Mouse (Mus musculus): ENCODE measurements around the gene Pdlim7. TPM values are rescaled to one million over a fixed set of nuclear protein-coding genes. Genes with fewer than 3 reads are reported as not detected.

The Pdlim7 gene
- polyA plus RNA-seq (2012) = 1.9 and 3.0 TPM in 2 replicates

DNA sequence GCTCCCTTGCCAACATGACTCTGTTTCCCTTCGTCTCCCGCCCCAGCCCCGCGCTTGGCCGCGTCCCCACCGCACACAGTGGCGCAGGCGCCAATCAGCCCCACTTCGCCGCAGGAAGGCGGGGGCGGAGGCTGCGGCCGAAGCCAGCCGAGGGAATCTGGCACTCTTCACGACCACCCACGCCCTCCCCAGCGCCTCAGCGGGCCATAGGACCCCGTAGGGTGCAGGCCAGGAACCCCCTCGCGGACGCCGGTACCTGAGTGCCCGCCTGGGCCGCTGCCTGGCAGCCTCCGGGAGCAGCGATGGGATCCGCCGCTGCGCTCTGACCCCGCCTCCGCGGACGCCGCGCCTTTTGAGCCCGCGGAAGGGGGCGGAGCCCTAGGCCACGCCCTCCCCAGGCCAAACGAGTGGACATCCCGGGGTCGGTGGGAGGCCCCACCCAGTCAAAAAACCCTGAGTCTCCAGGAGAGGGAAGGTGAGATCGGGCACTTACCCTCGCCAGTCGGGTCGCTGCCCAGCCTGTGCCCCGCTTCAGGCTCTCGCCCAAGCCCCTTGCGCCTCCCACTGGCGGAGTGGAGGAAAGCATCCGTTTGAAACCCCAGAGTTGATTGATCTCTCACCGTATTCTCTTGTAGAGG lies at the start of gene Pdlim7:
Gene Pdlim7 (minus strand): TSS at position 566 of the 638 bp plus-strand sequence.
- TF ChIP-seq TAL1 (IDR thresholded peaks at IDR 0.05; ENCODE audit: low read length) (no peak), GATA1 (IDR thresholded peaks at IDR 0.05; ENCODE audit: low read length) (no peak)
- Histone ChIP-seq H3K4me1 (ENCODE audit: control insufficient read depth) (peaks cover 39% of the 10 kb centered on the region), H3K36me3 (ENCODE audit: control insufficient read depth) (peaks cover 7% of the 10 kb centered on the region; the same call in 1 of the 2 replicates), H3K9me3 (ENCODE audit: control insufficient read depth, low read length) (no peaks in the 10 kb centered on the region), H3K4me3 (replicated peaks) (peak within 1 kb of the TSS; percentile 81), H3K27me3 (ENCODE audit: control insufficient read depth) (peaks cover 19% of the 10 kb centered on the region)

DNA sequence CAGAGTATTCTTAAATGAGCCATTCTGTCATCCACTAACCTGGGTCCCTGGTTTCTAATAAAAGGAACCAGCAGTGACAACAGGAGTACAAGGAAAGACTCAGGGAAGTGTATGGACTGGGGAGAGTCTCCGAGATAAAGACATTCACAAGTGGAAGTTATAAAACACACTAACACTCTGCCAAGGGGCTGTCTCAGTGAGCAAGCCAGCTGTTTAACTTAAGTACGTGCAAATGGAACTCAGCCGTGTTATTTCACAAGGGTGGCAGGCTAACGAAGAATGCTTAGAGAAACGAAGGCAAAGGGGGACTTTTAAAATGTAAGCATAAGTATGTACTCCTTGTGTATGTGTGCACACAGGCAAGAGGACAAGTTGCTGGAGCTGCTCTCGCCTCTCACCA lies 44.0 kb upstream of the Pdlim7 start:
- Histone ChIP-seq H3K4me1 (ENCODE audit: control insufficient read depth) (no peaks in the 10 kb centered on the region; the same call in none of the 2 replicates), H3K36me3 (ENCODE audit: control insufficient read depth) (peaks cover 62% of the 10 kb centered on the region), H3K27me3 (ENCODE audit: control insufficient read depth) (no peaks in the 10 kb centered on the region), H3K9me3 (ENCODE audit: control insufficient read depth, low read length) (no peaks in the 10 kb centered on the region), H3K4me3 (replicated peaks) (no peak overlapping the region)
- TF ChIP-seq GATA1 (IDR thresholded peaks at IDR 0.05; ENCODE audit: low read length) (no peak), TAL1 (IDR thresholded peaks at IDR 0.05; ENCODE audit: low read length) (no peak)

DNA sequence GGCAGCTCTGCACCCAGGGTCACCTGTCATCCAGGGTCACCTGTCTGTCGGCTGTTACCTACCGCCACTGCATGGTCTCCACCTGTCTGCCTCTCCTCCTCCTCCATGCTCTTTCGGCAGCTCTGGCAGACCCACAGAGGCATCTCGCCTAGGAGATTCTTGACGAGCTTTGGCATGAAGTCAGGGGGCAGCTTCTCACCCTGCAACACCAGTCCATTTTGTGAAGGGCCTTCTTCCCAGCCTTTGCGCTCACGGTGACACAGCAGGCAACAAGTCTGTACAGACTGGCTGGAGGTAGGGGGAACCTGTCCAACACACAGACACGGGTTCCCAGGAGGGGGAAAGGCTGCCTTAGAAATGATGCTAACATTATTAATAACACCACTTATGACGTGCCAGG lies 42.4 kb upstream of the Pdlim7 start:
- Histone ChIP-seq H3K36me3 (ENCODE audit: control insufficient read depth) (peaks cover 67% of the 10 kb centered on the region), H3K4me3 (replicated peaks) (no peak overlapping the region), H3K4me1 (ENCODE audit: control insufficient read depth) (no peaks in the 10 kb centered on the region; the same call in none of the 2 replicates), H3K27me3 (ENCODE audit: control insufficient read depth) (no peaks in the 10 kb centered on the region), H3K9me3 (ENCODE audit: control insufficient read depth, low read length) (no peaks in the 10 kb centered on the region)
- TF ChIP-seq TAL1 (IDR thresholded peaks at IDR 0.05; ENCODE audit: low read length) (no peak), GATA1 (IDR thresholded peaks at IDR 0.05; ENCODE audit: low read length) (no peak)

DNA sequence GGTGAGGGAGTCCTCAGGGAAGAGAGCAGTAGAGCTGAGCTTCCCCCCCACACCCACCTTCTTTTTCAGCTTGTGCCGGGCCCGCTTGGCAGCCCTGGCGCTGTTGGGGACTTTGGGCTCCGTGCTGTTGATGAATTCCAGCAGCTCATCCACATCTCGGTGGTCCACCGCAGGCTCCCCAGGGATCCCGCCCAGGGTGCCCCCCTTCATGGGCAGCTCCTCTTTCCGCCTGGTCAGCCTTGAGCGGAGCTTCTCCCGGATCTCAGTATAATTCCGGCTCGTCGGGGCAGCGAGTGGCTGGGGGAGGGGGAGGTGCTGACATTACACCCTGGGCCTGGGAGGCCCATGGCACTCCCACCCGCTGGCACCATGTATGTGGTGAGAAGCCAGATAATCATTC lies 35.6 kb upstream of the Pdlim7 start:
- peaks cover 19% of the 10 kb centered on the region for H3K4me1 ChIP-seq (ENCODE audit: control insufficient read depth)
- no peaks in the 10 kb centered on the region for H3K27me3 ChIP-seq (ENCODE audit: control insufficient read depth)
- TF ChIP-seq GATA1 (IDR thresholded peaks at IDR 0.05; ENCODE audit: low read length) (no peak), TAL1 (IDR thresholded peaks at IDR 0.05; ENCODE audit: low read length) (no peak)
- no peaks in the 10 kb centered on the region for H3K9me3 ChIP-seq (ENCODE audit: control insufficient read depth, low read length)
- H3K4me3 ChIP-seq (replicated peaks) = no peak overlapping the region
- peaks cover 95% of the 10 kb centered on the region for H3K36me3 ChIP-seq (ENCODE audit: control insufficient read depth)

DNA sequence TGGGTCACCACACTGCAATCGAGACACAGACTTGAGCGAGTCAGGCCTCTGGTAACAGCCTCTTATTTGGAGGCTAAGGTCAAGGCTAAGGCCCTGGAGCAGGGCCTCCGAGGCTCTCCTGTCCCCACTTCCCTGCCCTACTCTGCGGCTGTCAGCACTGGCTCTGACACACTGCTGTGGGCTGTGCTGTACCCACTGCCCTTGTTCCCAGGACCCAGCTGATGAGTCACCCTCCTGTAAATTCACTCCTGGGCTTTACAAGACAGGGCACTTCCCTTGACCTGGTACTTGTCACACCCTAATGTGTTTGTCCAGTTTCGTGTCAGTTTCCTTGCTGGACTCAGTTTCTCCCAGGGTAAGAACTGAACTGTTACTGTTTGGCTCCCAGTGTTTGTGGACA lies 35.0 kb upstream of the Pdlim7 start:
- H3K9me3 ChIP-seq (ENCODE audit: control insufficient read depth, low read length) = no peaks in the 10 kb centered on the region
- peaks cover 95% of the 10 kb centered on the region for H3K36me3 ChIP-seq (ENCODE audit: control insufficient read depth)
- H3K4me3 ChIP-seq (replicated peaks) = no peak overlapping the region
- peaks cover 22% of the 10 kb centered on the region for H3K4me1 ChIP-seq (ENCODE audit: control insufficient read depth)
- no peaks in the 10 kb centered on the region for H3K27me3 ChIP-seq (ENCODE audit: control insufficient read depth)
- TF ChIP-seq TAL1 (IDR thresholded peaks at IDR 0.05; ENCODE audit: low read length) = no peak
- TF ChIP-seq GATA1 (IDR thresholded peaks at IDR 0.05; ENCODE audit: low read length) = no peak

DNA sequence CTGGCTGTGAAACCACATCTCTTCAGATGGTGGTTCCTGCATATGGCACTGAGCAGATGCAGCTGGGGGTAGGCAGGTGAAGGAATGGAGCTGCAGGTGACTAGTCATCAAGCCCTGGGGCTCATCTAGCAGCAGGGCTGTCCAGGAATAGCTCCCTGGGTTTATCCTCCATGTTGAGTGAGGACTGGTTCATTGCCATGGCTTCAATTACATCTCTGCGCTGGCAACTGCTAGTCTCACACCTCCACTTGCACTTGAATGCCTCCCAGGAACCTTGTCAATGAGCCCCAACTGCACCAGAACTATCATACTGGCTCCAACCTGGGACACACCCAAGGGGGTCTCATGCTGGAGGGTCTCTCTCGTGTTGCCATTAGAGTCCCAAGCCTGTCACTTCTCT lies 34.4 kb upstream of the Pdlim7 start:
- no peak for TF ChIP-seq GATA1 (IDR thresholded peaks at IDR 0.05; ENCODE audit: low read length)
- TF ChIP-seq TAL1 (IDR thresholded peaks at IDR 0.05; ENCODE audit: low read length) = no peak
- H3K36me3 ChIP-seq (ENCODE audit: control insufficient read depth) = peaks cover 95% of the 10 kb centered on the region

DNA sequence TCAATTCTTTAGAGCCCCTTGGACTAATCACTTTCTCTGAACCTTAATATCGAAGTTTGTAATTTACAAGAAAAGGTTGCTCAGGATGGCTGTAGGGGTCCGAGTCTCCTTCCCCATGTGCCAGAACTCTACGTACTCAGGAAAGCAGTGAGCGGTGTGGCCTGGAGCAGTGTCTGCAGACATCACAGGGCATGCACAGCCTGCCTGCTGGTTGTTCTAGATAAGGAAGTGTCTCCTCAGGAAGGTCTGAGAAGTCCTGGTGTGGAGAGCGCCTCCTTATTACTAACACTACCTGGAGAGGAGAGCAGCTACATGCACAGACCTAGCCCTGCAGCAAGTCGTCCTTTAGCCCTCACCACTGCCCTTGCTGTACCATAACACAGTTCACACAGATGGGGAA lies 31.3 kb upstream of the Pdlim7 start:
- TF ChIP-seq TAL1 (IDR thresholded peaks at IDR 0.05; ENCODE audit: low read length) (peak; percentile 72), GATA1 (IDR thresholded peaks at IDR 0.05; ENCODE audit: low read length) (no peak)
- H3K36me3 ChIP-seq (ENCODE audit: control insufficient read depth) = peaks cover 99% of the 10 kb centered on the region

More for the DNA sequence above, 34.4 kb upstream of the Pdlim7 start:
- H3K4me3 ChIP-seq (replicated peaks) = no peak overlapping the region
- H3K4me1 ChIP-seq (ENCODE audit: control insufficient read depth) = peaks cover 22% of the 10 kb centered on the region
- no peaks in the 10 kb centered on the region for H3K9me3 ChIP-seq (ENCODE audit: control insufficient read depth, low read length)
- no peaks in the 10 kb centered on the region for H3K27me3 ChIP-seq (ENCODE audit: control insufficient read depth)

DNA sequence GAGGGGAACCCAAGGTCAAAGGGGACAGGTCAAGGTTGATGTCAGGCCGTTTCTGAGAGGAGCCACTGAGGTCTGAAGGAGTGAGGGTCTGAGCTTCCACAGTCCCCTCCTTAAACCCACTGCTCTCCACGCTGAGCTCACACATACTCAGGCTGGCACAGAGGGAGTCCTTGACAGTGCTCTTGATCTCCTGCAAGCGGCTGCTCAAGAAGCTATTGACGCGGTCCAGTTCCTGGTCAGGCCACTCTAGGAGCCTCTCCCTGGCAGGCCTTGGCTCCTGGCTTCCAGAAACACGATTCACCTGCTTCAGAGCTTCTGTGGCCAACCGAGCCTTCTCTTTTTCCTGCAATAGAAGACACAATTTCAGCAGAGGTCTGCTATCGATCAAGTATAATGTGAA lies 30.0 kb upstream of the Pdlim7 start:
- Histone ChIP-seq H3K9me3 (ENCODE audit: control insufficient read depth, low read length) (no peaks in the 10 kb centered on the region), H3K4me3 (replicated peaks) (no peak overlapping the region), H3K4me1 (ENCODE audit: control insufficient read depth) (peaks cover 36% of the 10 kb centered on the region), H3K36me3 (ENCODE audit: control insufficient read depth) (peaks cover 99% of the 10 kb centered on the region), H3K27me3 (ENCODE audit: control insufficient read depth) (no peaks in the 10 kb centered on the region)
- TF ChIP-seq GATA1 (IDR thresholded peaks at IDR 0.05; ENCODE audit: low read length) (no peak), TAL1 (IDR thresholded peaks at IDR 0.05; ENCODE audit: low read length) (no peak)

More for the DNA sequence above, 31.3 kb upstream of the Pdlim7 start:
- Histone ChIP-seq H3K4me3 (replicated peaks) (no peak overlapping the region), H3K27me3 (ENCODE audit: control insufficient read depth) (no peaks in the 10 kb centered on the region), H3K9me3 (ENCODE audit: control insufficient read depth, low read length) (no peaks in the 10 kb centered on the region), H3K4me1 (ENCODE audit: control insufficient read depth) (peaks cover 36% of the 10 kb centered on the region)

DNA sequence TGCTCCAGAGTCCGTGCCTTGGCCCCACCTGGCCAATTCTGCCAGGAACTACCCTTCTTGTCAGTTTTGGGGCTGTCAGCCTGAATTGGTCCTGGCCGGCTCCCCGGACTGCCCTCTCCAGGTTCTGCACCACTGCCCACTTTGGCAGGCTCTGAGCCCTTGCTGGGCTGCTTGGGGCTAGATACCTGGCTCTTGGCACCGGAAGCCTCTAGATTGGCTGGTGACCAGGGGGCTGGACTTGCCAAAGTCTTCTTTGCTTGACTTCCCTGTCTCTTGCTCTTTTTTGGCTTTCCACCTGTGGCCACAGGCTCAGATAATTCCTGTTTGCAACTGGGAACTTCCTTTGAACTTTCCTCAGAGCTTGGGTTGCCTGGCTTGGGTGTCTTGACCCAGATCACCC lies 29.4 kb upstream of the Pdlim7 start:
- H3K36me3 ChIP-seq (ENCODE audit: control insufficient read depth) = peaks cover 99% of the 10 kb centered on the region
- no peaks in the 10 kb centered on the region for H3K27me3 ChIP-seq (ENCODE audit: control insufficient read depth)
- no peak overlapping the region for H3K4me3 ChIP-seq (replicated peaks)
- TF ChIP-seq TAL1 (IDR thresholded peaks at IDR 0.05; ENCODE audit: low read length) (no peak), GATA1 (IDR thresholded peaks at IDR 0.05; ENCODE audit: low read length) (no peak)
- no peaks in the 10 kb centered on the region for H3K9me3 ChIP-seq (ENCODE audit: control insufficient read depth, low read length)
- H3K4me1 ChIP-seq (ENCODE audit: control insufficient read depth) = peaks cover 36% of the 10 kb centered on the region

Measured in erythroblast, embryonic 14.5 days (primary cell).